Comparison of ENCODE assay signal across 1 mouse cellular context in genomic region chr9:107289211-107290076, GRCm38 (mm10).
TF ChIP-seq lines count a peak whose summit lies in the region.

Gene Mapkapk3, minus strand, starts transcription at chr9:107289877.

TF ChIP-seq in CH12.LX, 34 proteins besides CTCF, POLR2A, EP300 and RAD21 (continued from another document):
- TF ChIP-seq KAT2A (IDR thresholded peaks at IDR 0.05; ENCODE audit: insufficient replicate concordance, low read length) (no peak), MAX (IDR thresholded peaks at IDR 0.05; ENCODE audit: low read length) (peak; percentile 89), BHLHE40 (IDR thresholded peaks at IDR 0.05; ENCODE audit: low read depth, low read length) (peak; percentile 89), USF1 (IDR thresholded peaks at IDR 0.05; ENCODE audit: low read depth, low read length) (peak; percentile 91), NELFE (IDR thresholded peaks at IDR 0.05; ENCODE audit: low read depth, low read length) (0 out of 2 replicates have a peak, but pooled peaks have one; percentile 24), ZC3H11A (IDR thresholded peaks at IDR 0.05; ENCODE audit: low read depth, low read length) (no peak), ETS1 (conservative IDR thresholded peaks at IDR 0.05; ENCODE audit: low read depth, low read length) (peak; percentile 45), SMC3 (IDR thresholded peaks at IDR 0.05; ENCODE audit: low read depth, low read length) (0 out of 2 replicates have a peak, but pooled peaks have one; percentile 3), ELF1 (IDR thresholded peaks at IDR 0.05; ENCODE audit: low read depth, low read length) (0 out of 2 replicates have a peak, but pooled peaks have one; percentile 6), USF2 (conservative IDR thresholded peaks at IDR 0.05; ENCODE audit: low read depth, low read length) (peak; percentile 72), UBTF (IDR thresholded peaks at IDR 0.05; ENCODE audit: low read depth, low read length) (no peak), CHD2 (IDR thresholded peaks at IDR 0.05; ENCODE audit: low read length) (0 out of 2 replicates have a peak, but pooled peaks have one; percentile 53), MAFK (IDR thresholded peaks at IDR 0.05; ENCODE audit: insufficient replicate concordance, low read length) (no peak)
